Mouse (Mus musculus) cerebellum, adult (tissue): Measurements from ENCODE around the gene Gpx2.

Experiments
- ATAC-seq: cut with Nextera tagmentation; 2 replicates; pipeline ENCODE4 v1.9.2; 2017; ENCODE audit warnings: mild to moderate bottlenecking, moderate library complexity, mixed read lengths; ENCODE audit not compliant: insufficient number of reproducible peaks, low FRiP score, low TSS enrichment

Gpx2 gene

GRCm38 (mm10) chr12:76765901-76766630, 29.3 kb downstream of the Gpx2 start:
- ATAC-seq = no peak; the same call in 1 of the 2 replicates

GRCm38 (mm10) chr12:76765354-76765851, 30.0 kb downstream of the Gpx2 start, which contains the start of the genes Churc1 and Fntb:
Churc1 (plus strand) TSS chr12:76765538.
Fntb (plus strand) TSS chr12:76765589.
- peak; percentile 80 for ATAC-seq

GRCm38 (mm10) chr12:76752652-76753318, 42.6 kb downstream of the Gpx2 start:
- no peak for ATAC-seq

GRCm38 (mm10) chr12:76750866-76751459, 44.4 kb downstream of the Gpx2 start:
- ATAC-seq = no peak
